Mouse (Mus musculus) MEL (cell line): ENCODE data around the gene Ano10. TPM values are rescaled to one million over a fixed set of nuclear protein-coding genes. Genes with fewer than 3 reads are reported as not detected.

ENCODE experiments used
- DNase-seq: peaks from one replicate; pipeline ENCODE4 v3.0.0; 2011; ENCODE audit warnings: low read depth, low spot score
- H3K27ac ChIP-seq: 2 replicates; pipeline ENCODE4 v1.5.1; 2012; ENCODE audit warnings: low read depth, mild to moderate bottlenecking, control low read depth, low read length, moderate library complexity; ENCODE audit not compliant: control insufficient read depth
- H3K27me3 ChIP-seq, 2 experiments: fragments of 150-350 bp in 1 of 2; sonication (generic) in 1 of 2; 2 replicates each; pipeline ENCODE4 v1.6.1; 2012; ENCODE audit warnings: low read length in 2 of 2, mild to moderate bottlenecking in 2 of 2, improper control_type of control experiment in 1 of 2, moderate library complexity in 1 of 2; ENCODE audit not compliant: insufficient read depth in 2 of 2, control insufficient read depth in 1 of 2
- H3K36me3 ChIP-seq, 2 experiments: 2 replicates each; pipeline ENCODE4 v1.6.1; 2012 to 2014; ENCODE audit warnings: low read length in 2 of 2, improper control_type of control experiment in 1 of 2, inconsistent platforms in 1 of 2, mild to moderate bottlenecking in 1 of 2; ENCODE audit not compliant: insufficient read depth in 2 of 2, control insufficient read depth in 1 of 2
- H3K4me1 ChIP-seq, 2 experiments: fragments of 150-350 bp in 1 of 2; sonication (generic) in 1 of 2; 2 replicates each; pipeline ENCODE4 v1.6.1; 2012; ENCODE audit warnings: low read length in 2 of 2, improper control_type of control experiment in 1 of 2, mild to moderate bottlenecking in 1 of 2; ENCODE audit not compliant: insufficient read depth in 2 of 2, control insufficient read depth in 1 of 2
- H3K4me3 ChIP-seq, 2 experiments: fragments of 150-350 bp in 1 of 2; sonication (generic) in 1 of 2; 2 replicates each; pipeline ENCODE4 v1.5.1; 2012; ENCODE audit warnings: low read depth in 2 of 2, low read length in 2 of 2, mild to moderate bottlenecking in 2 of 2, moderate library complexity in 2 of 2, control low read depth in 1 of 2, improper control_type of control experiment in 1 of 2; ENCODE audit not compliant: control insufficient read depth in 1 of 2, insufficient read depth in 1 of 2
- H3K79me2 ChIP-seq: 2 replicates; pipeline ENCODE4 v1.6.1; 2012; ENCODE audit warnings: mild to moderate bottlenecking, low read length, moderate library complexity; ENCODE audit not compliant: control insufficient read depth, poor library complexity, insufficient read depth
- H3K9ac ChIP-seq: 2 replicates; pipeline ENCODE4 v1.6.1; 2012; ENCODE audit warnings: low read depth, mild to moderate bottlenecking, control low read depth, low read length, moderate library complexity; ENCODE audit not compliant: control insufficient read depth, poor library complexity, severe bottlenecking
- H3K9me3 ChIP-seq: fragments of 150-350 bp; sonication (generic); replicated peaks from 2 replicates; pipeline ENCODE4 v1.6.1; 2012; ENCODE audit warnings: mild to moderate bottlenecking, low read length, improper control_type of control experiment, moderate library complexity; ENCODE audit not compliant: insufficient read depth
- BHLHE40 ChIP-seq: IDR thresholded peaks from 2 replicates; pipeline ENCODE4 v1.6.1; 2012; ENCODE audit warnings: low read depth, mild to moderate bottlenecking, inconsistent platforms, low read length, improper control_type of control experiment, borderline replicate concordance
- CHD2 ChIP-seq: IDR thresholded peaks from 2 replicates; pipeline ENCODE4 v1.6.1; 2011; ENCODE audit warnings: low read length, improper control_type of control experiment
- CTCF ChIP-seq, 3 experiments: IDR thresholded peaks in 2 of 3; conservative IDR thresholded peaks in 1 of 3; 2 replicates each; pipeline ENCODE4 v1.5.1; 2011 to 2012; ENCODE audit warnings: low read length in 3 of 3, low read depth in 2 of 3, mild to moderate bottlenecking in 2 of 3, improper control_type of control experiment in 1 of 3, inconsistent platforms in 1 of 3, mixed read lengths in 1 of 3, moderate library complexity in 1 of 3; ENCODE audit not compliant: control insufficient read depth in 1 of 3, insufficient read depth in 1 of 3, poor library complexity in 1 of 3, severe bottlenecking in 1 of 3
- EP300 ChIP-seq, 2 experiments: IDR thresholded peaks; 2 replicates each; pipeline ENCODE4 v1.6.1; 2011; ENCODE audit warnings: improper control_type of control experiment in 2 of 2, low read length in 2 of 2, low read depth in 1 of 2, mild to moderate bottlenecking in 1 of 2
- ETS1 ChIP-seq: IDR thresholded peaks from 2 replicates; pipeline ENCODE4 v1.6.1; 2012; ENCODE audit warnings: low read depth, mild to moderate bottlenecking, inconsistent platforms, low read length, improper control_type of control experiment, moderate library complexity
- GABPA ChIP-seq: IDR thresholded peaks from 2 replicates; pipeline ENCODE4 v1.6.1; 2012; ENCODE audit warnings: low read depth, mild to moderate bottlenecking, inconsistent platforms, low read length, improper control_type of control experiment, moderate library complexity
- GATA1 ChIP-seq: IDR thresholded peaks from 2 replicates; pipeline ENCODE4 v1.6.1; 2011; ENCODE audit warnings: low read depth, low read length, improper control_type of control experiment
- JUND ChIP-seq: IDR thresholded peaks from 2 replicates; pipeline ENCODE4 v1.6.1; 2011; ENCODE audit warnings: low read depth, mild to moderate bottlenecking, improper control_type of control experiment, low read length
- KAT2A ChIP-seq: conservative IDR thresholded peaks from 2 replicates; pipeline ENCODE4 v1.6.1; 2012; ENCODE audit warnings: low read depth, low read length, improper control_type of control experiment, inconsistent platforms
- MAX ChIP-seq: IDR thresholded peaks from 2 replicates; pipeline ENCODE4 v1.6.1; 2011; ENCODE audit warnings: low read length, improper control_type of control experiment
- POLR2AphosphoS5 ChIP-seq: IDR thresholded peaks from 2 replicates; pipeline ENCODE4 v1.6.1; 2012; ENCODE audit warnings: low read depth, borderline replicate concordance, mild to moderate bottlenecking, inconsistent platforms, low read length, moderate library complexity, mixed read lengths
- RCOR1 ChIP-seq: IDR thresholded peaks from 2 replicates; pipeline ENCODE4 v1.6.1; 2012; ENCODE audit warnings: low read depth, mild to moderate bottlenecking, inconsistent platforms, low read length, improper control_type of control experiment
- SIN3A ChIP-seq: IDR thresholded peaks from 2 replicates; pipeline ENCODE4 v1.6.1; 2012; ENCODE audit warnings: low read length, improper control_type of control experiment, inconsistent platforms
- SMC3 ChIP-seq: IDR thresholded peaks from 2 replicates; pipeline ENCODE4 v1.6.1; 2011; ENCODE audit warnings: low read depth, low read length, improper control_type of control experiment
- TCF12 ChIP-seq: IDR thresholded peaks from 2 replicates; pipeline ENCODE4 v1.6.1; 2014; ENCODE audit warnings: low read depth, mild to moderate bottlenecking, inconsistent platforms, low read length, improper control_type of control experiment, moderate library complexity
- UBTF ChIP-seq: IDR thresholded peaks from 2 replicates; pipeline ENCODE4 v1.6.1; 2012; ENCODE audit warnings: low read depth, mild to moderate bottlenecking, inconsistent platforms, low read length, improper control_type of control experiment, moderate library complexity, borderline replicate concordance; ENCODE audit not compliant: insufficient read depth
- ZC3H11A ChIP-seq: IDR thresholded peaks from 2 replicates; pipeline ENCODE4 v1.6.1; 2012; ENCODE audit warnings: low read depth, mild to moderate bottlenecking, inconsistent platforms, low read length, improper control_type of control experiment
- ZKSCAN1 ChIP-seq: IDR thresholded peaks from 2 replicates; pipeline ENCODE4 v1.6.1; 2012; ENCODE audit warnings: low read depth, mild to moderate bottlenecking, inconsistent platforms, low read length, improper control_type of control experiment, moderate library complexity
- ZMIZ1 ChIP-seq: IDR thresholded peaks from 2 replicates; pipeline ENCODE4 v1.6.1; 2012; ENCODE audit warnings: low read depth, mild to moderate bottlenecking, inconsistent platforms, low read length, improper control_type of control experiment, moderate library complexity
- ZNF384 ChIP-seq: IDR thresholded peaks from 2 replicates; pipeline ENCODE4 v1.6.1; 2012; ENCODE audit warnings: low read depth, mild to moderate bottlenecking, inconsistent platforms, low read length, improper control_type of control experiment
- polyA plus RNA-seq, 2 experiments: library from polyadenylated mRNA; stranded (reverse) in 1 of 2; unstranded in 1 of 2; fragments of >175 nt in 1 of 2; fragments of >200 nt in 1 of 2; gene quantifications; 2 replicates each; pipeline versions ENCODE4 v1.2.1 to v1.2.4; 2012; ENCODE audit warnings: low replicate concordance in 2 of 2, low read depth in 1 of 2; ENCODE audit not compliant: insufficient read length in 2 of 2, insufficient read depth in 1 of 2, missing spikeins in 1 of 2
- total RNA-seq: library from RNA; depleted of rRNA; stranded (reverse); fragments of 300-350 nt; gene quantifications from 2 replicates; pipeline ENCODE4 v1.2.3, GENCODE M21; 2012

Gene Ano10
- total and polyA plus RNA-seq, 3 experiments = 0.54 to 3.1 TPM; not detected in 1

DNA sequence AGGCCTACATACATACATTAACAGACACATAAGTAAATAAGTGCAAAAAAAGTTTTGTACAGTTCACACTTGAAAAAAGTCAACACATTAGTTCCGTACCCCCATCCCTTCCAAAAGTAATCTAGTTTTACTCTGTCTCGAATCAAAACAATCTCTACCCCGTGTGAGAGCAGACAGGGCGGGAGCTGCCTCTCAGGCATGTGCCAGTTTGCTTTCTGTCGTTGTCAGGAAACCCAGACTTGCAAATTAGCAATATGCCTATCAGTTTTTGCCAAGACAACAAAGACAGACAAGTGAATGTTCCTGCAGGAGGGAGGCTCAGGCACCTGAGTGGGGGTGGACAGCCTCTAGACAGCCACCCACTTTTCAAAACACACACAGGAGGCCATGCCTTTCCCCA lies 100.9 kb downstream of the Ano10 start:
- H3K4me1 ChIP-seq = no peaks in the 10 kb centered on the region
- H3K27me3 ChIP-seq = no peaks in the 10 kb centered on the region
- H3K9me3 ChIP-seq = no peaks in the 10 kb centered on the region
- no peak for TF ChIP-seq TCF12
- TF ChIP-seq POLR2AphosphoS5 = no peak
- TF ChIP-seq CHD2 = no peak
- TF ChIP-seq ETS1 = no peak
- no peak for TF ChIP-seq ZC3H11A
- no peak for TF ChIP-seq JUND
- no peak for TF ChIP-seq RCOR1
- no peak for TF ChIP-seq ZMIZ1
- no peak for TF ChIP-seq EP300 (IDR thresholded peaks at IDR 0.05; ENCODE audit: low read depth in 1 of 2, low read length in 2 of 2)
- TF ChIP-seq ZKSCAN1 = no peak
- TF ChIP-seq KAT2A = no peak
- no peak for TF ChIP-seq UBTF
- TF ChIP-seq MAX = no peak
- TF ChIP-seq ZNF384 = no peak
- H3K4me3 ChIP-seq = no peak overlapping the region
- no peak for DNase-seq
- H3K36me3 ChIP-seq = no peaks in the 10 kb centered on the region
- H3K27ac ChIP-seq = no peak overlapping the region
- no peaks in the 10 kb centered on the region for H3K79me2 ChIP-seq
- no peak overlapping the region for H3K9ac ChIP-seq

DNA sequence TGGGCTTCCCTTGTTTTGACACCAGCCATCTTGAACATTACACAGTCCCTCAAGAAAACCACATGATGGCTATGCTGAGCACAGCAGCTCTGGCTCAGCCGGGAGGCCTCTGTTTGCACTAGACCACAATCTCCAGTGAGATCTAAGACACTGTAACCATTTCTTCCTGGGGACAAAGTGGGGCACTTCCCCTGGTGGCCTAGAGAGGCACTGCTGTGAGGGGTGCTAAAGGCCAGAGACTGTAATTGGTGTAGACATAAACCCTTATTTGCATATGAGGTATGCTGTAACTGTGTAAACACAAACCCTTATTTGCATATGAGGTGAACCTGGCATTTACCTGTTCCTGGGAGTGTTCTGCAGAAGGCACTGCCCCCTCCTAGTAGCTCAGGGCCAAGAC lies 105.5 kb downstream of the Ano10 start:
- Histone ChIP-seq H3K27ac (no peak overlapping the region), H3K4me1 (no peaks in the 10 kb centered on the region), H3K4me3 (no peak overlapping the region), H3K79me2 (no peaks in the 10 kb centered on the region), H3K9me3 (no peaks in the 10 kb centered on the region), H3K36me3 (no peaks in the 10 kb centered on the region), H3K9ac (no peak overlapping the region), H3K27me3 (no peaks in the 10 kb centered on the region)
- TF ChIP-seq SMC3 (peak; percentile 16; the same call in 1 of the 2 replicates), BHLHE40 (no peak), CTCF (IDR thresholded peaks at IDR 0.05 in 2 of 3, conservative IDR thresholded peaks at IDR 0.05 in 1 of 3; ENCODE audit: control insufficient read depth in 1 of 3, insufficient read depth in 1 of 3, low read depth in 2 of 3, low read length in 3 of 3, poor library complexity in 1 of 3, severe bottlenecking in 1 of 3) (peak; percentile 12 to 63 (median 45); a peak in 4 of 6 replicates), GABPA (no peak), GATA1 (peak; percentile 23; the same call in 1 of the 2 replicates), JUND (no peak), SIN3A (no peak)
- DNase-seq = peak; percentile 55
